Mouse (Mus musculus): ENCODE results near the gene Rcbtb2. TPM values are rescaled to one million over a fixed set of nuclear protein-coding genes. Genes with fewer than 3 reads are reported as not detected.

The Rcbtb2 gene
- polyA plus RNA-seq, 1 experiment from 2014 or later, result 209 TPM

GRCm38 (mm10) chr14:73118482-73119347 lies 4.1 kb upstream of the Rcbtb2 start:
- Histone ChIP-seq H3K9ac (replicated peaks; ENCODE audit: low read length) (no peak overlapping the region), H3K9me3 (replicated peaks; ENCODE audit: control insufficient read depth, low read length) (no peaks in the 10 kb centered on the region), H3K4me3 (ENCODE audit: low read depth, low read length) (no peak overlapping the region), H3K27ac (replicated peaks; ENCODE audit: low read depth, low read length) (no peak overlapping the region), H3K36me3 (replicated peaks; ENCODE audit: control insufficient read depth, insufficient read depth, low read depth, low read length) (no peaks in the 10 kb centered on the region), H3K4me2 (ENCODE audit: low read depth, low read length) (no peak overlapping the region), H3K4me1 (ENCODE audit: control insufficient read depth, insufficient read depth, low read length) (no peaks in the 10 kb centered on the region), H3K27me3 (ENCODE audit: control insufficient read depth, insufficient read depth, low read length) (no peaks in the 10 kb centered on the region)
- DNase-seq (ENCODE audit: low spot score) (no peak), ATAC-seq (replicated peaks; ENCODE audit: insufficient number of reproducible peaks, low FRiP score, low TSS enrichment, low read depth) (no peak)
- 73% methylated on average over 14 of the region's 14 CpGs for WGBS

DNA sequence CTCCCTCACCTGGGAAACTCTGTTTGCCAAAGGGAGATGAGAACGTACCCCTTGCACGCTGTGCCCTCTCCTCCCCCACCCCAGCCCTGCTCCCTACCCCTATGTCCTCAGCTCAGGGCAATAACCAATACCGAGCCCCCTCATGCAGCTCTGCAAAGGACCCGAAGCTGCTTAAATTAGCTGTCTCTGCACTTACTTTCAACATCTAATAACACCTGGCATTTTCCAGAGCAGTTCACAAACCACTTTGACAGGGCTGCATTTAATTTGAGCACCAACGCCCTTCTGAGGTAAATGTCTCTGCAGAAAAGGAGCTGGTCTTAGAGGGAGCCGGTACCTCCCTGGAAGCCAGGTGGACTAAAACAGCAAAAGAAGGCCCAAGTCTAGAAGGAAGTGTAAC lies 3.4 kb upstream of the Rcbtb2 start:
- no peak for ATAC-seq (replicated peaks; ENCODE audit: insufficient number of reproducible peaks, low FRiP score, low TSS enrichment, low read depth)

DNA sequence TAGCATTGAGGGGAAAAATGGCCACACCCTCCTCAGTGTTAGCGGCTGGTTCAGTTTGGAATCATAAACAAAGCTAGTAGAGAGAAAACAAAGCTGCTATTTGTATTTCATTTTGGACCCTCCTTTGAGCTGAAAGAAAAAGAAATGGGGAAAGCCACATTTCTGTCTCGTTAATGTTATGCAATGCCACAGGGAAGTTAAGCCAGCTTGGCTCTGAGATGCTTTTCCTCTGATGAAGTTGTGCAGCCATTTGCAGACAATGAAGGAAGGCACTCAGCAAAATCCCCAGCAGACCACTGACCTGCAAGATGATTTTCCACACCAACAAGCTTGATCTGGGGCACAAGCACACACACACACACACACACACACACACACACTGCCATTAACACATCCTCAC lies 2.9 kb upstream of the Rcbtb2 start:
- no peaks in the 10 kb centered on the region for H3K27me3 ChIP-seq (ENCODE audit: control insufficient read depth, insufficient read depth, low read length)
- no peak overlapping the region for H3K27ac ChIP-seq (replicated peaks; ENCODE audit: low read depth, low read length)
- DNase-seq (ENCODE audit: low spot score) (no peak), ATAC-seq (replicated peaks; ENCODE audit: insufficient number of reproducible peaks, low FRiP score, low TSS enrichment, low read depth) (no peak)
- no peaks in the 10 kb centered on the region for H3K4me1 ChIP-seq (ENCODE audit: control insufficient read depth, insufficient read depth, low read length)
- no peak overlapping the region for H3K4me3 ChIP-seq (ENCODE audit: low read depth, low read length)
- H3K4me2 ChIP-seq (ENCODE audit: low read depth, low read length), result no peak overlapping the region
- no peaks in the 10 kb centered on the region for H3K9me3 ChIP-seq (replicated peaks; ENCODE audit: control insufficient read depth, low read length)
- H3K9ac ChIP-seq (replicated peaks; ENCODE audit: low read length), result no peak overlapping the region
- 40% methylated on average over 2 of the region's 2 CpGs for WGBS
- no peaks in the 10 kb centered on the region for H3K36me3 ChIP-seq (replicated peaks; ENCODE audit: control insufficient read depth, insufficient read depth, low read depth, low read length)

More for the DNA sequence above, 3.4 kb upstream of the Rcbtb2 start:
- Histone ChIP-seq H3K27me3 (ENCODE audit: control insufficient read depth, insufficient read depth, low read length) (no peaks in the 10 kb centered on the region), H3K4me2 (ENCODE audit: low read depth, low read length) (no peak overlapping the region), H3K9me3 (replicated peaks; ENCODE audit: control insufficient read depth, low read length) (no peaks in the 10 kb centered on the region), H3K9ac (replicated peaks; ENCODE audit: low read length) (no peak overlapping the region), H3K4me1 (ENCODE audit: control insufficient read depth, insufficient read depth, low read length) (no peaks in the 10 kb centered on the region), H3K27ac (replicated peaks; ENCODE audit: low read depth, low read length) (no peak overlapping the region), H3K36me3 (replicated peaks; ENCODE audit: control insufficient read depth, insufficient read depth, low read depth, low read length) (no peaks in the 10 kb centered on the region), H3K4me3 (ENCODE audit: low read depth, low read length) (no peak overlapping the region)
- WGBS, result 31% methylated on average over 6 of the region's 6 CpGs
- DNase-seq (ENCODE audit: low spot score), result no peak

- Histone ChIP-seq H3K4me3 (ENCODE audit: low read depth, low read length) (no peak overlapping the region), H3K36me3 (replicated peaks; ENCODE audit: control insufficient read depth, insufficient read depth, low read depth, low read length) (no peaks in the 10 kb centered on the region), H3K27me3 (ENCODE audit: control insufficient read depth, insufficient read depth, low read length) (no peaks in the 10 kb centered on the region), H3K9me3 (replicated peaks; ENCODE audit: control insufficient read depth, low read length) (no peaks in the 10 kb centered on the region), H3K4me2 (ENCODE audit: low read depth, low read length) (no peak overlapping the region), H3K4me1 (ENCODE audit: control insufficient read depth, insufficient read depth, low read length) (no peaks in the 10 kb centered on the region), H3K27ac (replicated peaks; ENCODE audit: low read depth, low read length) (no peak overlapping the region), H3K9ac (replicated peaks; ENCODE audit: low read length) (no peak overlapping the region)
- 53% methylated on average over 4 of the region's 4 CpGs for WGBS
- ATAC-seq (replicated peaks; ENCODE audit: insufficient number of reproducible peaks, low FRiP score, low TSS enrichment, low read depth), result no peak
- DNase-seq (ENCODE audit: low spot score), result no peak
These were observed 470 bp upstream of the Rcbtb2 start for GRCm38 (mm10) chr14:73122211-73122922.

- 92% methylated on average over 9 of the region's 9 CpGs for WGBS
These were observed 544 bp downstream of the Rcbtb2 start for GRCm38 (mm10) chr14:73123381-73123780.

GRCm38 (mm10) chr14:73123786-73124185 lies 949 bp downstream of the Rcbtb2 start:
- Histone ChIP-seq H3K4me3 (ENCODE audit: low read depth, low read length) (no peak overlapping the region), H3K27me3 (ENCODE audit: control insufficient read depth, insufficient read depth, low read length) (no peaks in the 10 kb centered on the region), H3K4me2 (ENCODE audit: low read depth, low read length) (no peak overlapping the region), H3K27ac (replicated peaks; ENCODE audit: low read depth, low read length) (no peak overlapping the region), H3K36me3 (replicated peaks; ENCODE audit: control insufficient read depth, insufficient read depth, low read depth, low read length) (no peaks in the 10 kb centered on the region), H3K9me3 (replicated peaks; ENCODE audit: control insufficient read depth, low read length) (no peaks in the 10 kb centered on the region), H3K4me1 (ENCODE audit: control insufficient read depth, insufficient read depth, low read length) (no peaks in the 10 kb centered on the region), H3K9ac (replicated peaks; ENCODE audit: low read length) (no peak overlapping the region)
- no peak for DNase-seq (ENCODE audit: low spot score)
- WGBS, result 71% methylated on average over 9 of the region's 9 CpGs
- ATAC-seq (replicated peaks; ENCODE audit: insufficient number of reproducible peaks, low FRiP score, low TSS enrichment, low read depth), result no peak

More at GRCm38 (mm10) chr14:73123381-73123780, 544 bp downstream of the Rcbtb2 start:
- H3K27me3 ChIP-seq (ENCODE audit: control insufficient read depth, insufficient read depth, low read length), result no peaks in the 10 kb centered on the region
- H3K9me3 ChIP-seq (replicated peaks; ENCODE audit: control insufficient read depth, low read length), result no peaks in the 10 kb centered on the region
- no peak overlapping the region for H3K9ac ChIP-seq (replicated peaks; ENCODE audit: low read length)
- no peaks in the 10 kb centered on the region for H3K36me3 ChIP-seq (replicated peaks; ENCODE audit: control insufficient read depth, insufficient read depth, low read depth, low read length)
- H3K4me1 ChIP-seq (ENCODE audit: control insufficient read depth, insufficient read depth, low read length), result no peaks in the 10 kb centered on the region
- H3K4me2 ChIP-seq (ENCODE audit: low read depth, low read length), result no peak overlapping the region
- DNase-seq (ENCODE audit: low spot score) (no peak), ATAC-seq (replicated peaks; ENCODE audit: insufficient number of reproducible peaks, low FRiP score, low TSS enrichment, low read depth) (no peak)
- no peak overlapping the region for H3K4me3 ChIP-seq (ENCODE audit: low read depth, low read length)
- H3K27ac ChIP-seq (replicated peaks; ENCODE audit: low read depth, low read length), result no peak overlapping the region

- Histone ChIP-seq H3K4me1 (ENCODE audit: control insufficient read depth, insufficient read depth, low read length) (no peaks in the 10 kb centered on the region), H3K27me3 (ENCODE audit: control insufficient read depth, insufficient read depth, low read length) (no peaks in the 10 kb centered on the region), H3K27ac (replicated peaks; ENCODE audit: low read depth, low read length) (no peak overlapping the region), H3K36me3 (replicated peaks; ENCODE audit: control insufficient read depth, insufficient read depth, low read depth, low read length) (no peaks in the 10 kb centered on the region), H3K4me2 (ENCODE audit: low read depth, low read length) (no peak overlapping the region), H3K9me3 (replicated peaks; ENCODE audit: control insufficient read depth, low read length) (no peaks in the 10 kb centered on the region), H3K4me3 (ENCODE audit: low read depth, low read length) (no peak overlapping the region), H3K9ac (replicated peaks; ENCODE audit: low read length) (no peak overlapping the region)
- WGBS, result 60% methylated on average over 5 of the region's 5 CpGs
- ATAC-seq (replicated peaks; ENCODE audit: insufficient number of reproducible peaks, low FRiP score, low TSS enrichment, low read depth), result no peak
- no peak for DNase-seq (ENCODE audit: low spot score)
These were observed 7.7 kb downstream of the Rcbtb2 start for GRCm38 (mm10) chr14:73130519-73130918.

GRCm38 (mm10) chr14:73131856-73132410 lies 9.1 kb downstream of the Rcbtb2 start:
- H3K4me1 ChIP-seq (ENCODE audit: control insufficient read depth, insufficient read depth, low read length), result no peaks in the 10 kb centered on the region
- no peak overlapping the region for H3K4me2 ChIP-seq (ENCODE audit: low read depth, low read length)
- ATAC-seq (replicated peaks; ENCODE audit: insufficient number of reproducible peaks, low FRiP score, low TSS enrichment, low read depth) (no peak), DNase-seq (ENCODE audit: low spot score) (no peak)
- no peak overlapping the region for H3K9ac ChIP-seq (replicated peaks; ENCODE audit: low read length)
- H3K4me3 ChIP-seq (ENCODE audit: low read depth, low read length), result no peak overlapping the region
- no peaks in the 10 kb centered on the region for H3K36me3 ChIP-seq (replicated peaks; ENCODE audit: control insufficient read depth, insufficient read depth, low read depth, low read length)
- WGBS, result 87% methylated on average over 16 of the region's 16 CpGs
- H3K27ac ChIP-seq (replicated peaks; ENCODE audit: low read depth, low read length), result no peak overlapping the region
- no peaks in the 10 kb centered on the region for H3K9me3 ChIP-seq (replicated peaks; ENCODE audit: control insufficient read depth, low read length)
- H3K27me3 ChIP-seq (ENCODE audit: control insufficient read depth, insufficient read depth, low read length), result no peaks in the 10 kb centered on the region

Data from embryonic facial prominence, embryonic 11.5 days (tissue).